Mouse (Mus musculus): ENCODE data around the gene St7.
"Not testable (repeated sequence)": the region's sequence is repeated elsewhere in the genome, so short reads cannot be mapped to it uniquely, and the experiment has no call there.

St7 gene

DNA sequence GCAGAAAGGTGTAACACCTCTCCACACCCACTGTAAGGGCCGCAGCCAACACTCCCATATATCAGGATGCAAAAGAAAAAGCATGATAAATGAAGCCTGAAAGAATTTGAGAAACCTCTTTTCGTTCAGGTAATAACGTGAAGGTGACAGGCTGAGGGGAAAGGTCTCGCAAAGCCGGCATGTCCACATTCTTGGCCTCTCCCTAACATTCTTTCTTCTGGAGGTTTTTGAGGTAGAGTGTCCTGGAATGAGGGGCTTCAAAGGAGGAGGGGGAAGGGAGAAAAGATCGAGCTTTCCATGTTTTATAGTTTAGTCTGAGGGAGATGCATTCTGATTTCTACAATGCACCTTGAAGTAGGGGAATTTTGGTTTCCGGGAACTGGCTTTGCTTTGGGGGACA, at the start of gene St7:
Gene St7, plus strand, starts transcription at position 287 of the 400 bp plus-strand sequence.
- no peak for DNase-seq (ENCODE audit: low spot score)

DNA sequence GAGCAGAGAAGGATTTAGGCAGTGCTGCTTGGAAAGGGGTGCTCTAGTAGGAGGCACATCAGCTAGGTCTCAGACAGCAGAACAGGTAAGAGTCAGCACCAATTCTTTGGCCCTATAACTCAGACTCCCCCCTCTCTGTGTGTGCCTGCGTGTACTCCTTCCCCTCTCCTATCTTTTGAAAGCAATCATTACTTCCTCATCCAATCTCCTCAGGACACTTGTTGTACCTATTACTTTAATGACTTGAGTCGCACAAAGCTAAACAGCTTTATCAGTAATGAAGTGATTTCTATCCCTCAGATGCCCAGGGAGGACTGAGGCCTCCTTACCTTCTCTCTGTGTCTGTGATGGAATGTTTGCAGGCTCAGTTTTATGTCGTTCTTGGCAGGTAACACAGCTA, 46.6 kb upstream of the St7 start:
- no peak for DNase-seq (ENCODE audit: low spot score)

DNA sequence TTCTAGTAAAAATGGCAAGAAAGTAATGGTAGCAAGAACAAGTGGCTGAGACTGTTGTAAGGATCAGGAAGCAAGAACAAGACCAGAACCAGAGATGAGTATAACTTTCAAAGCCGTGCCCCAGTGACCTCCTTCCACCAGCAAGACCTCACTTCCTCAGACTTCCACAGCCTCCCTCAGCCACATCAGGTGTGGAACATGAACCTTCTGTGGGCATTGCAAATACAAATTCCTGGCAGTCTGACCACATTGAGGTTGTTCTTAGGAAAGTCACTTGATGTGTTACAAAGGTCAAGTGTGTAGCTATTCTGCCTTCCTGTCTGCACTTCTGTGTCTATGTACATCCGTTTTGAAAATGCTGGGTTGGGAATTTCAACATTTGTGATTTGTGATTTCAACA, 40.6 kb upstream of the St7 start:
- DNase-seq (ENCODE audit: low spot score): no peak

DNA sequence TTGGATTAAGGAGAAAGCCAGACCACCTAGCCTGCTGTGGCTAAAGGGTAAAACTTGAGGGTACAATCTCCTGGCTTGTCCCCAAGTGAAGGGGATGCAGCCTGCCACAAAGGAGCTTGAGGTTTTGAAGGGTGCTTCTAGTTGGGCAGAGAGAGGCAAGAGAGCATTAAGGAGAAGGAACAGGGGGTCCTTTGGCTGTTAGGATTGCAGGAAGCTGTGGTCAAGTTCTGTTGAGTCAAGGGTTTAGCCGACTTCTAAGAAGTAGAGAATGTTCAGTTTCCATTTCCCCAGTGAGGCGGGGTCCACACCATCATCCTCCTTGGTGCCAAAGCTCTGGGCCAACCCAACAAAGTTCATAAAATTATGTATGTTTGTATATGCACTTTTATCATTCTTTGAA, 37.7 kb upstream of the St7 start:
- no peak for DNase-seq (ENCODE audit: low spot score)

DNA sequence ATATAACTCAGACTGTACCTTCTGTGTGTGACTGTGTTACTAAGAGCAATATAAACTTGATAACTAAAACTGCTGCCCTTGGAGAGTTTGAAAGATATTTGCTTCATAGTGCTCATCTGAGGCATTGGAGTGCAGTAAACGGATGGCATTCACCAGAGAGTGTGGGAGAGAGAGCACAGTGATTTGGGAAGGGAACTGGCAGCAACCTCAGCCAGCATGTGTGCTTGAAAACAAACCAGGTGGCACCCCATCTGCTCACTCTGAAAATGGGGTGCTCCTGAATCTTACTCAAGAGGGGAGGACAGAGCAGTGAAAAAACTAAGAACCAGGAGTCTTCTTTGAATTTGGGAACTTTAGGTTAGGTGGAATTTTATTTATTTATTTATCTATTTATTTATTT, 35.4 kb upstream of the St7 start:
- DNase-seq (ENCODE audit: low spot score): peak; percentile 90

DNA sequence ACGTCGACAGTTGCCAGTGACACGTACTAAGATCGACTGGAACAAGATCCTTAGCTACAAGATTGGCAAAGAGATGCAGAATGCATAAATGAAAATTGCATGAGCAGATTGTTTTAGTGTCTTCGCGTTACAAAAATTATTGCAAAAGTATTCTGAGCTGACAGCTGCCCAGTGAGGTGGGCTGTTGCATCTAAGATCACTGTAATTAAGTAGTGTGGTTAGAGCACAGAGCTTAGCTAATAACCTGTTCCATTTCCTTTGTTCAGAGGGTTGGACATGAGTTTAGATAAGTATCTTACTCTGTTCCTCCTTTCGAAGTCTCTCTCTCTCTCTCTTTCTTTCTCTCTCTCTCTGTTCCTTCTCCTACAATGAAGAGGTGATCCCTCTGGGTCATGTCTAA, 27.4 kb upstream of the St7 start:
- no peak for DNase-seq (ENCODE audit: low spot score)

DNA sequence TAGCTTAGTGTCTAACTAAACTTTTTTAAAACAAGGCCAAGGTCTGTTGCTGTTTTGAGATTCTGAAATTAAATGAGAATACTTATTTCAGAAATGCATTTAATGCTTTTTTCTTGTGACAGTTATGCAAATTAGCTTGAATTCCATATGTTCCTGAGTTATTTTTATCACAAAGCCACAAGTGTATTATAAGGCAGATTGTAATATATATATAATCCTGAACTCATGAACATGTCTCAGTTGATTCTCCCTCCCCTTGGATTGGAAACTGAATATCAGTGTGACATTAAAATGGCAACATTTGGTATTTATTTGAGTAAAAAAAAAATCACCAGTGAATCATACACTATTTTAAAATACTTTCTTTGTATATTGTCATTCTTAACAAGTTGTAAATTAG, 26.7 kb upstream of the St7 start:
- no peak for DNase-seq (ENCODE audit: low spot score)

DNA sequence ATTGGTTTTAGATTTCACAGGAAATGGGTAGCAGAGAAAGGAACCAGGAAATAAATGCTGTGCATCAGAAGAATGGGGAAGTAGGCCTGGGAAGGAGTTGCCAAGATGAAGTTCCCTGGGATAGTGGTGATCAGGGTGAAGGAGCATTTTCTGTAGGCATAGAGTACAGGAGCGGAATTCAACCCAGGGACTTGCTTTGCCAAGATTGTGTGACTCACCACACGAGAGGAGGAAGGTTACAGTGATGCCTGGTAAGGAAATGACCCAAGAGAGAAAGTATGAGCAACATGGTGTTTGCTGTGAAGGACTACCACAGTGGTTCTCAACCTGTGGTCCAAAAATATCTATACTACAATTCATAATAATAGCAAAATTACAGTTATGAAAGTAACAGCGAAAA, 24.9 kb upstream of the St7 start:
- DNase-seq (ENCODE audit: low spot score): no peak

DNA sequence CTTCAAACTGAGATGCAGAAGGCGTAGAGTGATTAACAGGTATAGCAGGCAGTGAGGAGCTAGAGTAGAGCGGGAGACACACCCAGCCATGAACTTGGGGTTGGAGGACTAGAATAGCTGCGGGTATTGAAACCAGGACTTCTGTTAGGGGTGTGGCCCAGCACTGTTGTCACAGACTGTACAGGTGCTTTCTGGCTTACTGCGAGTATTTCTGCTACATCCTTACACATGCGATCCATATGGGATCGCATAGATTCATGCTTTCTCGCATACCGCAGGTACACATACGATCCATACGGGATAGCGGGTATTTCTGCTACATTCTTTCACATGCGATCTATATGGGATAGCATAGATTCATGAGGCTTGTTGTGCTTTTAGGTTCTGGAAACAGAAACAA, 24.4 kb upstream of the St7 start:
- no peak for DNase-seq (ENCODE audit: low spot score)

DNA sequence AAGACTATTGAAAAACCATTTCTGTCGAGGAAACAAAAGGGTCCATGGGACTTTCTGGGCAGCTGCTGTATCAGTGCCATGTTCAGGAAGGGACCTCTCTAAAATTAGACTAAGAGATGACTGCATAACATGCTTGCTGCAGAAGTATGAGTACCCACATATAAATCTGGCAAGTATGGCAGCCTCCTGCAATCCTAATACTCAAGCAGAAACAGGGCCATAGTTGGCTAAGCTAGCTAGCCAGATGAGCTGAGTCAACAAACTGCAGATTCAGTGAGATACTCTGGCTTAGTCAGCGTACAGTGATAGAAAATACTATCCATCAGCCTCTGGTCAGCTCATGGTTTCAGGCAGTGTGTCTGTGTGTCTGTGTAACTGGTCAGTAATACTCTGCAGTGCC, 22.9 kb upstream of the St7 start:
- DNase-seq (ENCODE audit: low spot score): no peak

DNA sequence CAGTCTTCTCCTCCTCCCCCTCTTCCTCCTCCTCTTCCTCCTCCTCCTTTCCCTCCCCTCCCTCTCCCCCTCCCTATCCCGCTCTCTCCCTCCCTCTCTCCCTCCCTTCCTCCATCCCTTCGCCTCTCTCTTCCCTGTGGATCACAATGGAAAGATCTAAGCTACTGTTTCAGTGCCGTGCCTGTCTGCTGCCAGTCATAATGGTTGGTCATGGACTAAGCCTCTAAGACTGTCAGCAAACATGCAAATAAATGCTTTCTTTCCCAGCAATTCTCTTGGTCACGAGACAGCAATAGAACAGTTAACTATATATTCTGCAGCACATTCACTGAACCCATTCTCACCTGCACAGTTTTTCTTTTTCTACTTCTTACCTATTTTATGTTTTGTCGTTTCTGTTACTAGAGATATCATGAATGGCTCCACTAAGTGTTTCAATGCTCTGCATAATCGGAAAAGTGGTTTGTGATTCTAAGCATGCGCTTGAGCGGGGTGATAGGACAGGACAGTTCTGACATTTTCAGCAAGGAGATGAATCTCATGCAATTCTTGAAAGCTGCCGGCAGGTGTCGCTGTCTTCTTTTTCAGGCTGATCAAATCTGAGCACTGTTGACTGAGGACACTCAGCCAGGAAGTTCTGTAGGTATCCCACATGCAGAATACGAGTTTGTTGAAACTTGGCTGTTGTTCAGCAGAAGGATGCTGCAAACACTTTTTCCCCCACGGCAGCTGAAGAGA, 17.5 kb upstream of the St7 start:
- no peak for DNase-seq (ENCODE audit: low spot score)

DNA sequence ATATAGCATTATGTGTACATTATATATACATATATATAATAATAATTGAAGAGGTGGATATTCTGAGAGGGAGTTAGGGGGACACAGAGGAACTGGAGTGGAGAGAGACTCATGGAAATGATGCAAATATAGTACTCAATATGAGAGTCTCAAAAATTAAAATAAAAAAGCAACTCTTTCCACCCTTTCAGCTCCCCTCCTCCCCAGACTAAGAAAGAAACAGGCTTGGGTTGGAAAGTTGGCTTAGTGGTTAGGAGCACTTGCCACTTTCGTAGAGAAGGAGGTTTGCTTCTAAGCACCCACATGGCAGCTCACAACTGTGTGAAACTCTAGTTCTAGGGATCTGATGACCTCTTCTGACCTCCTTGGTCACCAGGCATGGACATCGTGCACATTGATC, 15.7 kb upstream of the St7 start:
- no peak for DNase-seq (ENCODE audit: low spot score)

DNA sequence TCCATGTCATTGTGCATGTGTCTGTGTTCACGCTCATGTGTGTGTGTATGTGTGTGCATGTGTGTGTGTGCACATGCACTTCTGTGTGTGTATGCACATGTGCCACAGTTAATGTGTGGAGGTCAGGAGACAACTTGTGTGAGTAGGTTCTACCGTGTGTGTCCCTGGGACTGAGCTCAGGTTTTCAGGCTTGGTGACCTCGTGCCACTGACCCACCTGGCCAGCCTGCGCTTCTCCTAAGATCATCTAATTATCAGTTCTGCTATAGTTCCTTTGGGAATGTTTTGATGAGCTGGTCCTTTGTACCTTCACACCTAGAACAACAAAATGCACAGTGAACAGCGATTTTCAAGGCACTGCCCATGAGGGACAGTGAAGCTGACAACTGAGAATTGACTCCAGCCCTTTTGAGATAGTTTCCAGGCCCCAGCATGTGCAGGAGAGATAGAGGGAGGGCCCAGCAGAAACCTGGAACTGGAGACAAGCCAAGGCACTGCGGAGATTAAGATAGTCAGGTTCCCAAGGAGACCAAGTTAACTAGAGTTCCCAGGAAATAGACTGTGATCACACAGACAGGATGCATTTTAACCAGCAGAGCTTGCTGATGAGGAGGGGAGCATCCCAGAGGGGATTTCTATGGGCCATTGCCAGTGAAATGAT, 12.3 kb upstream of the St7 start:
- no peak for DNase-seq (ENCODE audit: low spot score)

DNA sequence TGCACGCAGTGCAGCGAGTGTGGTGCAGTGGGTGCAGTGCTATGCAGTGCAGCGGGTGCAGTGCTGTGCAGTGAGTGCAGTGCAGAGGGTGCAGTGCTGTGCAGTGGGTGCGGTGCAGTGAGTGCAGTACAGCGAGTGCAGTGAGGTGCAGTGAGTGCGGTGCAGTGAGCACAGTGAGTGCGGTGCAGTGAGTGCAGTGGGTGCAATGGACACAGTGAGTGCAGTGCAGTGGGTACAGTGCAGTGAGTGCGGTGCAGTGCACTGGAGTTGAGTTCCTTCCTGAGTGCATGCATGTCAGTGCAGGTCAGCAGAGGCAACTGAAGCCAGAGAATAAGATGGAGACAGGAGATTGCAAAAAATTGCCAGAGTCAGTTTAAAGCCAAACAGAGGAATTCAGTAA, 10.9 kb upstream of the St7 start:
- no peak for DNase-seq (ENCODE audit: low spot score)

DNA sequence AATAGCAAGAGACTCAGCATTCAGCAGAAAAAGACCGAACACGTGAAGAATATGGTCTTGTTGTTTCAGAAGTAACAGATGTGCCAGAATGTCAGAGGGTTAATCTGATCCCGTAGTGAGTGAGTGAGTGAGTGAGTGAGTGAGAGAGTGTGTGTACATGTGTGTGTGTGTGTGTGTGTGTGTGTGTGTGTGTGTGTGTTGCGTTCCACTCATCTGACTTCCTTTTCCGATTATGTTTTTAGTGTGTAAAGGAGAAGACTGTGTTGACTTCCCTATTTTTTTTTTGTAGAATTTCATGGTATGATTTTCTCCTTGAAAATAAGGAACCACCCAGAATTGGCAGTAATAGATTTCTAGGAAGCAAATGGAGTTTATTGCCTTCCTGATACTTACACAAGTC, 4.1 kb upstream of the St7 start:
- no peak for DNase-seq (ENCODE audit: low spot score)

DNA sequence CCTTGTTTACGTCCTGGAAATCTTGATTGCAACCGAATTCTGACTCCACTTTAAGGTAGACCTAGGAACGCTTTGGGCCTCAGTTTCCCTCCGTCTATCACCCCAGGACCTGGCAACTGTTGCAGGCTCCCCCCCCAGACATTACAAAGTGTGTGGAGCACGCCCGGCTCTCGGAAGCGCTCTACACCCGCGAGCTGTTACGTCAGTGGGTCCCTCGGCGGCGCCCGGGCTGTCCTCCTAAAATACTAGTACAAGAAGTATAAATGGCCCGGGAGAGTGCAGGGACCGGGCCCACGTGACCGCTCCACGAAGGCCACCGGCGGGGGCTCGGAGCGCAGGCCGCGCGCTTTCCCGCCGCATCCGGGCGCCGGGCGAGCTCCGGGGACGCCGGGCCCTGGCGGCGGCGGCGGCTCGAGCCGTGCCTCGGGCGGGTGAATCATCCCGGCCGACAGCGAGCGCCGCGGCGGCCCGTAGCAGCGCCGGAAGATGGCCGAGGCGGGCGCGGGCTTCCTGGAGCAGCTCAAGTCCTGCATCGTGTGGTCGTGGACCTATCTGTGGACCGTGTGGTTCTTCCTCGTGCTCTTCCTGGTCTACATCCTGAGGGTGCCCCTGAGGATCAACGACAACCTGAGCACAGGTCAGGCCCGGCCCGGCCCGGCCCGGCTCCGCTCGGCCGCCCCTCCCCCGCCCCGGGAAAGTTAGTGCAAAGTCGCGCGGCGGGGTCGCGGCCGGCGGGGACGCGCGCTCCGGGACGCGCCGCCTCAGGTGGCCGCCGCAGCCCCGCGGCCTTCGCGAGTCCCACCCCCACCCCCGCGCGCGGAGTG, 1.2 kb downstream of the St7 start:
- peak; percentile 58 for DNase-seq (ENCODE audit: low spot score)

DNA sequence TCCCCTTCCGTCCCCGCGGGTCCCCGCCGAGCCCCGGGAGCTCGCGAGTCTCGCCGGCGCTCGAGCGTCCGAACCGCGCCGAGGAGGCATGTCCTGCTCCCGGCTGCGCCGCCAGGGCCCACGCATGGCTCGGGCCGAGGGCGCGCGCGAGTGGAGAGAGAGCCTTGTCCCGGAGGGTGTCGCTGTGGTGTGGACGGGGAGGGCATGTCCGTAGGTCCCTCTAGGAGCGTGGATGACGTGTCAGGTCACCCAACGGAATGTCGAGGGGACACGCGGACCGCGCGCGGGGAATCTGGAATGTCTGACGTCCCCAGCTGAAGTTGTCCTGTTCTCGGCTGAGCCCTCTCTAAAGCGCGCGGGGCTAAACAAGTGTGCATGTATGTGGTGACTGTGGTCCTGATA, 1.8 kb downstream of the St7 start:
- DNase-seq (ENCODE audit: low spot score): peak; percentile 50

DNA sequence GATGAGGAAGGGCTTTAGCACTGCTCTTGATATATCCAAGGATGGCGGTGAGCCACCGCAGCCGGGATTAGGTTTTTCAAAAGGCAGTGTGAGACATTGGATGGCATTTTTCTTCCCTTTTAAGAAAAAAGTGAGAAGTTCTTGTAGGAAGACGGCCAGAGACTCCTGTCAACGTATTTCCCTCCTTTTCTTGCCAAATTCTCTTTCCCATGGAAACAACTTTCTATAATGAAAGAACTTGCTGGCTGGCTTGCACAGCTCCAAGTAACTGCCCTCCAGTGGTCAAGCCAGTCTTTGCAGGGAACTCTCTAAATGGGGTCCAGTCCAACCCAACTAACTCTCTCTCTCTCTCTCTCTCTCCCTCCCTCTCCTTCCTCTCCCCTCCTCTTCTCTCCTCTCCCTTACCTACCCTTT, 3.6 kb downstream of the St7 start:
- DNase-seq (ENCODE audit: low spot score): peak; percentile 61

DNA sequence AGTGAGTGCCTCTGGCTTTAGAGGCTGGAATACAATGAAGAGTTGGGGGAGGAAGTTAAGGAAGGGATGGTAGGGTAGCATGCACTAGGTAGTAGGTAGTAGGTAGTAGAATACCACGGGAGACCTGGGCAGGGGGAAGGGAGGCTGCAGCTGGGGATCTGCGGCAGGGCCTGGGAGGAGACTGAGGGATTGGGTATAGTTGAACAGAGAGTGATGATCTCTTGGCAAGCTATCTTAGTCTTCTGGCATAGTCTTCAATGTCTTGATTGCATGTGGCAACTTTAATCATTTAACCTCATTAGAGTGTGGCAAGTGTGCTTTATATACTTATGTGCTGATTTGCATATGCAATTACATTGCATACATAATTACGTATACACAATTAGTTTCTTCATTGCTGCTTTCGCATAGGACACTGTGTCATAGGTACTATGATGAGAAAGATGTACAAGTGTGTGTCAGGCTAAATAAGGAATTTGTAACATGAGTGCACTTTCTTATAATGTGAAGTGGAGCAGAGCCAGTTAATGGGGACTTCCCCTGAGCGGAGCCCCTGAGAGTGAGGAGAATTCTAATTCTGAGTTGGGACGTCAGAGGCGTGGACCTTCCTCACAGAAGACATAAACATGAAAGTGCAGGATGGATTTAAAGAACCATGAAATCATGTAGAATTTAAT, 8.3 kb downstream of the St7 start:
- DNase-seq (ENCODE audit: low spot score): no peak

DNA sequence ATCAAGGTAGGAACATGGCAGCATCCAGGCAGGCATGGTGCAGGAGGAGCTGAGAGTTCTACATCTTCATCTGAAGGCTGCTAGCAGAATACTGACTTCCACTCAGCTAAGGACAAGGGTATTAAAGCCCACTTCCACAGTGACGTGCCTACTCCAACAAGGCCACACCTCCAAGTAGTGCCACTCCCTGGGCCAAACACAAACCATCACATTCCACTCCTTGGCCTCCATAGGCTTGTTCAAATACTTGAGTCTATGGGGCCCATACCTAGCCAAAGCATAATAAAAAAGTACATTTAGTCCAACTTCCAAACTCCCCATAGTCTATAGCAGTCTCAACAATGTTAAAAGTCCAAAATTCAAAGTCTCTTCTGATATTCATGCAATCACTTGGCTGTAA, 11.3 kb downstream of the St7 start:
- not testable (repeated sequence) for DNase-seq (ENCODE audit: low spot score)

DNA sequence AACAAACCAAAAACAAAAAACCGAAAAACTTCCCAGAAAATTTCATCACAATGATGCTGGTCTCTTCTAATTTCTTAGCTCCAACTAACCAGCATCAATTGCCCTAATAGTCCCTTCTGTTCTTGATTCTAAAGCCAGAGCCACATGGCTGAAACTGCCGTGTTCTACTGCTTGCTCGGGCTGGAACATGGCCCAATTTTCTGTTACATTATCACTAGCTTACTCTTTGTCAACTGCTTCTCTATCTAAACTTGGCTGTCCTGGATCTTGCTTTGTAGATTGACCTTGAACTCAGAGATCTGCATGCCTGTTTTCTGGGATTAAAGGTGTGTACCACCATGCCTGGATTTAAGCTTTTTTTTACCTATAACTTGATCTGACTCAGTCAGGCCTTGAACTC, 13.2 kb downstream of the St7 start:
- no peak for DNase-seq (ENCODE audit: low spot score)

DNA sequence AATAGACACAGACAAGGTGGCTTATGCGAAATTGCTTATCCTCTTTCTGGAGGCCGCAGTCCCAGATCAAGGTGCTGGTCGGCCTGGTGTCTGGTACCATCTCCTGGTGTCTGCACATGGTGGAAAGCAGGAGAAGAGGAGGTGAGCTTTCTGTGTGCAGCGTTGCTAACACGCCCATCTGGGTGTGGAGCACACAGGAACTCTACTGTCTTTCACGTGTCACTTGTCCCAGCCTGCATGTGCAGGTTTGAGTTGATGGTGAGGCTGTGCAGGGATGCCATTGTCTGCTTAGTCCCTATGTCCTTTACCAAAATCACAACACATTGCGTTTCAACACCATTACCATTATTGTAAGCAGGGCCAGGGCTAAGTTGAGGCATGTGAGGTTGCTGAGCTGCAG, 26.2 kb downstream of the St7 start:
- no peak for DNase-seq (ENCODE audit: low spot score)

DNA sequence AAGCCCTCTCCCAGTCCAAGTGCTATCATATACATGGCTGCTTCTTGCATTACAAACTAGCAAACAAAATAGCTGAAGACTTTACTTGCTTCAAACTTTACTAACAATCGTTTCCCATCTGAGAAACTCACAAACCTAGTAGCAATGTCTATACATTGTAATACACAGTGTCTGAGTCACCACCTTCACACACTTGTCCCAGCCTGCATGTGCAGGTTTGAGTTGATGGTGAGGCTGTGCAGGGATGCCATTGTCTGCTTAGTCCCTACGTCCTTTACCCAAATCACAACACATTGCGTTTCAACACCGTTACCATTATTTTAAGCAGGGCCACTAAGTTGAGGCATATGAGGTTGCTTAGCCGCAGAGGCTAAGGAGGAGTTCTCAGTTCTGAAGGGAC, 26.7 kb downstream of the St7 start:
- DNase-seq (ENCODE audit: low spot score): no peak
